Mouse (Mus musculus): Measurements from ENCODE around the gene Cplx3. TPM values are rescaled to one million over a fixed set of nuclear protein-coding genes. Genes with fewer than 3 reads are reported as not detected.

The Cplx3 gene
- not detected for total RNA-seq (2023)

GRCm38 (mm10) chr9:57606139-57606851 lies at the start of gene Cplx3:
Gene Cplx3, minus strand, starts transcription at chr9:57606281.

GRCm38 (mm10) chr9:57653283-57653682 lies 47.2 kb upstream of the Cplx3 start, which contains the start of gene Csk:
Gene Csk, minus strand, starts transcription at chr9:57653631.

GRCm38 (mm10) chr9:57620674-57621073 lies 14.6 kb upstream of the Cplx3 start, which contains the start of gene Lman1l:
Gene Lman1l, minus strand, starts transcription at chr9:57620774.

GRCm38 (mm10) chr9:57589224-57590126 lies 16.6 kb downstream of the Cplx3 start, which contains the start of gene Ulk3:
Gene Ulk3, plus strand, starts transcription at chr9:57589452.

GRCm38 (mm10) chr9:57560861-57561710 lies 45.0 kb downstream of the Cplx3 start, which contains the start of gene Scamp2:
Gene Scamp2, plus strand, starts transcription at chr9:57560943.

GRCm38 (mm10) chr9:57552139-57552887 lies 53.8 kb downstream of the Cplx3 start, which contains the start of gene Mpi:
Gene Mpi, minus strand, starts transcription at chr9:57552763.

Other genes starting within 250 kb of the Cplx3 start
- 10 to 100 TPM; 19.5 to 28.5 TPM for gene Ppcdc, start 166.2 kb downstream of the Cplx3 start, total RNA-seq (2023)
- gene Scamp5, start 138.2 kb downstream of the Cplx3 start, total RNA-seq (2023) = 10 to 100 TPM; 18.7 to 19.8 TPM
- gene Rpp25, start 102.3 kb downstream of the Cplx3 start, total RNA-seq (2023) = under 1 TPM in 1 of 2 experiments, not detected in 1; 0.34 TPM
- 100 to 1,000 TPM; 145 to 158 TPM for gene Cox5a, start 85.0 kb downstream of the Cplx3 start, total RNA-seq (2023)
- gene Fam219b, start 68.8 kb downstream of the Cplx3 start, total RNA-seq (2023) = 10 to 100 TPM; 15.8 to 16.1 TPM
- 10 to 100 TPM; 12.0 to 12.1 TPM for gene Mpi, start 53.5 kb downstream of the Cplx3 start, total RNA-seq (2023)
- 100 to 1,000 TPM; 122 to 136 TPM for gene Scamp2, start 45.3 kb downstream of the Cplx3 start, total RNA-seq (2023)
- gene Ulk3, start 16.8 kb downstream of the Cplx3 start, total RNA-seq (2023) = 10 to 100 TPM; 31.8 to 33.3 TPM
- not detected for gene Lman1l, start 14.5 kb upstream of the Cplx3 start, total RNA-seq (2023)
- gene Csk, start 47.4 kb upstream of the Cplx3 start, total RNA-seq (2023) = 100 to 1,000 TPM; 359 to 372 TPM
- not detected for gene Cyp1a2, start 77.4 kb upstream of the Cplx3 start, total RNA-seq (2023)
- not detected for gene Cyp1a1, start 81.6 kb upstream of the Cplx3 start, total RNA-seq (2023)
- 10 to 100 TPM; 14.9 to 15.0 TPM for gene Edc3, start 102.3 kb upstream of the Cplx3 start, total RNA-seq (2023)
- gene Clk3, start 159.6 kb upstream of the Cplx3 start, total RNA-seq (2023) = 100 to 1,000 TPM; 227 to 232 TPM
- gene Arid3b, start 230.5 kb upstream of the Cplx3 start, total RNA-seq (2023) = 10 to 100 TPM; 17.9 to 19.7 TPM

All from monocyte, adult 59 days (primary cell).